Mouse (Mus musculus) midbrain, embryonic 14.5 days (tissue): ENCODE data around the gene Macf1. TPM values are rescaled to one million over a fixed set of nuclear protein-coding genes. Genes with fewer than 3 reads are reported as not detected.

Experiments used
- ATAC-seq: fragments of 200-750 bp; cut with Nextera tagmentation; 2 replicates; pipeline ENCODE4 v1.8.0; 2017; ENCODE audit warnings: moderate number of reproducible peaks, moderate library complexity; ENCODE audit not compliant: low FRiP score, low TSS enrichment
- DNase-seq: peaks from one replicate; pipeline ENCODE4 v3.0.0-alpha.2; 2015
- H3K27ac ChIP-seq: fragments of 300-500 bp; sonication (generic); replicated peaks from 2 replicates; pipeline ENCODE4 v1.5.1; 2014; ENCODE audit warnings: mild to moderate bottlenecking, low read depth, low read length, moderate library complexity
- H3K27me3 ChIP-seq: fragments of 300-500 bp; sonication (generic); 2 replicates; pipeline ENCODE4 v1.6.1; 2014; ENCODE audit warnings: low read length, control low read depth, mixed read lengths; ENCODE audit not compliant: control insufficient read depth, insufficient read depth
- H3K36me3 ChIP-seq: fragments of 300-500 bp; sonication (generic); 2 replicates; pipeline ENCODE4 v1.6.1; 2014; ENCODE audit warnings: low read length, control low read depth; ENCODE audit not compliant: control insufficient read depth, insufficient read depth
- H3K4me1 ChIP-seq: fragments of 300-500 bp; sonication (generic); 2 replicates; pipeline ENCODE4 v1.6.1; 2014; ENCODE audit warnings: mild to moderate bottlenecking, antibody characterized with exemption, low read length, control low read depth; ENCODE audit not compliant: control insufficient read depth, insufficient read depth
- H3K4me2 ChIP-seq: fragments of 300-500 bp; sonication (generic); 2 replicates; pipeline ENCODE4 v1.6.1; 2014; ENCODE audit warnings: mild to moderate bottlenecking, low read length, moderate library complexity
- H3K4me3 ChIP-seq: fragments of 300-500 bp; sonication (generic); replicated peaks from 2 replicates; pipeline ENCODE4 v1.5.1; 2014; ENCODE audit warnings: low read depth, low read length
- H3K9ac ChIP-seq: fragments of 300-500 bp; sonication (generic); replicated peaks from 2 replicates; pipeline ENCODE4 v1.6.1; 2014; ENCODE audit warnings: mild to moderate bottlenecking, low read length, moderate library complexity
- H3K9me3 ChIP-seq: fragments of 300-500 bp; sonication (generic); 2 replicates; pipeline ENCODE4 v1.6.1; 2016; ENCODE audit warnings: low read length, control low read depth, mixed read lengths; ENCODE audit not compliant: control insufficient read depth
- WGBS: fragments of 180-500 bp; shearing (Covaris S2); extraction: QIAGEN DNeasy Blood & Tissue Kit; methylation state at CpG from one replicate; pipeline ENCODE4 v1.1.7; 2014; 5-methylcytosine and 5-hydroxymethylcytosine counted together
- polyA plus RNA-seq: library from polyadenylated mRNA; unstranded; fragments of >200 nt; fragmentation: Nextera tagmentation; extraction: Ambion mirVana; gene quantifications from 2 replicates; pipeline ENCODE4 v1.2.1, GENCODE M21; 2014

The Macf1 gene
- polyA plus RNA-seq, 1 experiment from 2014 or later: 140 TPM

GRCm38 (mm10) chr4:123665681-123666278 is 18.4 kb downstream of the Macf1 start:
- WGBS: 22% methylated on average over 11 of the region's 11 CpGs
- no peak for DNase-seq
- H3K27me3 ChIP-seq: no peaks in the 10 kb centered on the region

GRCm38 (mm10) chr4:123664951-123665661 is 19.1 kb downstream of the Macf1 start:
- Histone ChIP-seq H3K9me3 (no peaks in the 10 kb centered on the region), H3K36me3 (0 out of 2 replicates have a peak, but pooled peaks cover 3% of the 10 kb centered on the region), H3K4me1 (peaks cover 51% of the 10 kb centered on the region), H3K4me3 (peak overlapping the region; percentile 82), H3K27ac (peak overlapping the region; percentile 99), H3K27me3 (no peaks in the 10 kb centered on the region), H3K4me2 (peak overlapping the region; percentile 85), H3K9ac (peak overlapping the region; percentile 99)
- DNase-seq: peak; percentile 80
- ATAC-seq: peak; percentile 49
- under 1% methylated on average over 58 of the region's 58 CpGs for WGBS

More at GRCm38 (mm10) chr4:123665681-123666278, 18.4 kb downstream of the Macf1 start:
- Histone ChIP-seq H3K9me3 (no peaks in the 10 kb centered on the region), H3K4me3 (peak overlapping the region; percentile 82), H3K4me1 (peaks cover 57% of the 10 kb centered on the region), H3K27ac (peak overlapping the region; percentile 99), H3K4me2 (peak overlapping the region; percentile 85), H3K9ac (peak overlapping the region; percentile 99), H3K36me3 (0 out of 2 replicates have a peak, but pooled peaks cover 3% of the 10 kb centered on the region)
- no peak for ATAC-seq

GRCm38 (mm10) chr4:123664021-123664950 is 19.9 kb downstream of the Macf1 start:
- peak overlapping the region; percentile 99 for H3K27ac ChIP-seq
- H3K4me1 ChIP-seq: peaks cover 51% of the 10 kb centered on the region

GRCm38 (mm10) chr4:123663688-123663965 is 20.5 kb downstream of the Macf1 start:
- H3K9ac ChIP-seq: peak overlapping the region; percentile 99
- no peaks in the 10 kb centered on the region for H3K9me3 ChIP-seq
- H3K27me3 ChIP-seq: no peaks in the 10 kb centered on the region
- WGBS: under 1% methylated on average over 12 of the region's 12 CpGs
- peak overlapping the region; percentile 82 for H3K4me3 ChIP-seq
- 0 out of 2 replicates have a peak, but pooled peaks cover 3% of the 10 kb centered on the region for H3K36me3 ChIP-seq
- peak overlapping the region; percentile 85 for H3K4me2 ChIP-seq
- DNase-seq (peak; percentile 67), ATAC-seq (no peak)
- H3K4me1 ChIP-seq: peaks cover 51% of the 10 kb centered on the region
- H3K27ac ChIP-seq: peak overlapping the region; percentile 99

More at GRCm38 (mm10) chr4:123664021-123664950, 19.9 kb downstream of the Macf1 start:
- peak overlapping the region; percentile 85 for H3K4me2 ChIP-seq
- peak; percentile 83 for DNase-seq
- H3K36me3 ChIP-seq: 0 out of 2 replicates have a peak, but pooled peaks cover 3% of the 10 kb centered on the region
- peak; percentile 66 for ATAC-seq
- H3K9me3 ChIP-seq: no peaks in the 10 kb centered on the region
- under 1% methylated on average over 121 of the region's 125 CpGs for WGBS
- peak overlapping the region; percentile 99 for H3K9ac ChIP-seq
- no peaks in the 10 kb centered on the region for H3K27me3 ChIP-seq
- peak overlapping the region; percentile 82 for H3K4me3 ChIP-seq

- peak overlapping the region; percentile 85 for H3K4me2 ChIP-seq
- H3K4me1 ChIP-seq: peaks cover 51% of the 10 kb centered on the region
- under 1% methylated on average over 15 of the region's 15 CpGs for WGBS
- DNase-seq (peak; percentile 59), ATAC-seq (no peak)
- H3K27me3 ChIP-seq: no peaks in the 10 kb centered on the region
- peak overlapping the region; percentile 99 for H3K27ac ChIP-seq
- H3K36me3 ChIP-seq: 0 out of 2 replicates have a peak, but pooled peaks cover 3% of the 10 kb centered on the region
- peak overlapping the region; percentile 82 for H3K4me3 ChIP-seq
- H3K9me3 ChIP-seq: no peaks in the 10 kb centered on the region
- peak overlapping the region; percentile 99 for H3K9ac ChIP-seq
Observed at GRCm38 (mm10) chr4:123662914-123663687, 21.1 kb downstream of the Macf1 start.

GRCm38 (mm10) chr4:123658175-123658574 is 26.0 kb downstream of the Macf1 start:
- Histone ChIP-seq H3K27ac (no peak overlapping the region), H3K4me1 (peaks cover 22% of the 10 kb centered on the region), H3K4me2 (no peak overlapping the region), H3K9ac (no peak overlapping the region), H3K27me3 (no peaks in the 10 kb centered on the region), H3K9me3 (no peaks in the 10 kb centered on the region), H3K4me3 (no peak overlapping the region), H3K36me3 (0 out of 2 replicates have a peak, but pooled peaks cover 3% of the 10 kb centered on the region)
- DNase-seq (no peak), ATAC-seq (no peak)
- 81% methylated on average over 1 of the region's 1 CpGs for WGBS

- Histone ChIP-seq H3K27me3 (no peaks in the 10 kb centered on the region), H3K9ac (no peak overlapping the region), H3K4me3 (no peak overlapping the region), H3K36me3 (no peaks in the 10 kb centered on the region), H3K4me2 (no peak overlapping the region), H3K4me1 (no peaks in the 10 kb centered on the region), H3K27ac (no peak overlapping the region), H3K9me3 (no peaks in the 10 kb centered on the region)
- WGBS: 95% methylated on average over 5 of the region's 5 CpGs
- no peak for DNase-seq
- ATAC-seq: no peak
Observed at GRCm38 (mm10) chr4:123655245-123655644, 28.9 kb downstream of the Macf1 start.

GRCm38 (mm10) chr4:123654566-123654965 is 29.6 kb downstream of the Macf1 start:
- no peak overlapping the region for H3K9ac ChIP-seq
- no peaks in the 10 kb centered on the region for H3K36me3 ChIP-seq
- H3K4me1 ChIP-seq: no peaks in the 10 kb centered on the region
- no peak overlapping the region for H3K4me2 ChIP-seq
- no peak overlapping the region for H3K27ac ChIP-seq
- H3K27me3 ChIP-seq: no peaks in the 10 kb centered on the region
- no peaks in the 10 kb centered on the region for H3K9me3 ChIP-seq
- WGBS: 94% methylated on average over 4 of the region's 4 CpGs
- no peak overlapping the region for H3K4me3 ChIP-seq
- ATAC-seq (no peak), DNase-seq (no peak)
